Mouse (Mus musculus): ENCODE data around the gene Cryl1. TPM values are rescaled to one million over a fixed set of nuclear protein-coding genes. Genes with fewer than 3 reads are reported as not detected.

Gene Cryl1
- total RNA-seq, 2 experiments from 2014 or later = 10.4 to 15.3 TPM

- no peak for ATAC-seq (replicated peaks; ENCODE audit: poor library complexity, severe bottlenecking)
These were observed 139.0 kb downstream of the Cryl1 start for GRCm38 (mm10) chr14:57259341-57259740.

- ATAC-seq (replicated peaks; ENCODE audit: poor library complexity, severe bottlenecking) = no peak
These were observed 149.7 kb downstream of the Cryl1 start for GRCm38 (mm10) chr14:57248661-57249060.

GRCm38 (mm10) chr14:57246575-57246974, 151.8 kb downstream of the Cryl1 start:
- no peak for ATAC-seq (replicated peaks; ENCODE audit: poor library complexity, severe bottlenecking)

GRCm38 (mm10) chr14:57242978-57243377, 155.4 kb downstream of the Cryl1 start:
- ATAC-seq (replicated peaks; ENCODE audit: poor library complexity, severe bottlenecking) = no peak

GRCm38 (mm10) chr14:57235276-57235675, 163.1 kb downstream of the Cryl1 start:
- no peak for ATAC-seq (replicated peaks; ENCODE audit: poor library complexity, severe bottlenecking)

GRCm38 (mm10) chr14:57234711-57235110, 163.6 kb downstream of the Cryl1 start:
- ATAC-seq (replicated peaks; ENCODE audit: poor library complexity, severe bottlenecking) = no peak

- ATAC-seq (replicated peaks; ENCODE audit: poor library complexity, severe bottlenecking) = no peak
These were observed 167.9 kb downstream of the Cryl1 start for GRCm38 (mm10) chr14:57230264-57231015.

Other genes with a start within 250 kb of the Cryl1 start
- gene Ift88, start 25.5 kb upstream of the Cryl1 start, total RNA-seq (2014; fragmentation: Nextera tagmentation) = 6.5 and 8.6 TPM in 2 replicates
- 10.3 and 11.5 TPM in 2 replicates for gene Ift88, start 25.5 kb upstream of the Cryl1 start, total RNA-seq (2017)
- not detected in 2 replicates for gene Il17d, start 126.2 kb upstream of the Cryl1 start, total RNA-seq (2014; fragmentation: Nextera tagmentation)
- gene Il17d, start 126.2 kb upstream of the Cryl1 start, total RNA-seq (2017) = not detected in 2 replicates
- 24.9 and 30.6 TPM in 2 replicates for gene Eef1akmt1, start 173.1 kb upstream of the Cryl1 start, total RNA-seq (2014; fragmentation: Nextera tagmentation)
- gene Eef1akmt1, start 173.1 kb upstream of the Cryl1 start, total RNA-seq (2017) = 17.0 and 30.5 TPM in 2 replicates